Mouse (Mus musculus) ES-E14 (cell line): ENCODE data around the gene Sh3tc1.

Source experiments
- CHD2 ChIP-seq: IDR thresholded peaks from 2 replicates; pipeline ENCODE4 v1.6.1; 2014; ENCODE audit warnings: mild to moderate bottlenecking, low read depth, low read length, inconsistent platforms
- HCFC1 ChIP-seq: IDR thresholded peaks from 2 replicates; pipeline ENCODE4 v1.6.1; 2012; ENCODE audit warnings: low read length, inconsistent platforms, borderline replicate concordance; ENCODE audit not compliant: insufficient read depth
- ZC3H11A ChIP-seq: IDR thresholded peaks from 2 replicates; pipeline ENCODE4 v1.6.1; 2012; ENCODE audit warnings: low read depth, mild to moderate bottlenecking, inconsistent platforms, low read length, borderline replicate concordance
- ZNF384 ChIP-seq: IDR thresholded peaks from 2 replicates; pipeline ENCODE4 v1.6.1; 2012; ENCODE audit warnings: low read depth, low read length, inconsistent platforms

GRCm38 (mm10) chr5:35693638-35694037, 46.1 kb downstream of the Sh3tc1 start:
- TF ChIP-seq ZNF384, result no peak
- no peak for TF ChIP-seq HCFC1
- TF ChIP-seq ZC3H11A, result no peak
- no peak for TF ChIP-seq CHD2
